Mouse (Mus musculus) liver, adult 2 months (tissue): ENCODE measurements around the gene Srebf2. TPM values are rescaled to one million over a fixed set of nuclear protein-coding genes. Genes with fewer than 3 reads are reported as not detected.

Experiments used
- DNase-seq: peaks from one replicate; pipeline ENCODE4 v3.0.0-alpha.2; 2011; ENCODE audit warnings: low read depth, low spot score; ENCODE audit errors: extremely low read depth
- H3K27ac ChIP-seq: fragments of 200-500 bp; replicated peaks from 2 replicates; pipeline ENCODE4 v1.5.1; 2012; ENCODE audit warnings: low read depth, mild to moderate bottlenecking, control low read depth, inconsistent platforms, low read length; ENCODE audit not compliant: insufficient read depth
- H3K27me3 ChIP-seq: fragments of 200-500 bp; 2 replicates; pipeline ENCODE4 v1.6.1; 2012; ENCODE audit warnings: mild to moderate bottlenecking, moderate library complexity, low read length, inconsistent platforms; ENCODE audit not compliant: control insufficient read depth, insufficient read depth
- H3K36me3 ChIP-seq: fragments of 200-500 bp; 2 replicates; pipeline ENCODE4 v1.6.1; 2012; ENCODE audit warnings: low read length, inconsistent platforms; ENCODE audit not compliant: control insufficient read depth, insufficient read depth
- H3K4me1 ChIP-seq: fragments of 200-500 bp; 2 replicates; pipeline ENCODE4 v1.6.1; 2011; ENCODE audit warnings: low read length; ENCODE audit not compliant: control insufficient read depth, insufficient read depth
- H3K4me3 ChIP-seq: fragments of 200-500 bp; 2 replicates; pipeline ENCODE4 v1.5.1; 2011; ENCODE audit warnings: low read depth, mild to moderate bottlenecking, control low read depth, low read length, moderate library complexity; ENCODE audit not compliant: insufficient read depth
- H3K79me2 ChIP-seq: fragments of 200-500 bp; 2 replicates; pipeline ENCODE4 v1.6.1; 2012; ENCODE audit warnings: inconsistent platforms, mild to moderate bottlenecking, low read length, moderate library complexity; ENCODE audit not compliant: control insufficient read depth, insufficient read depth
- H3K9ac ChIP-seq: fragments of 200-500 bp; 2 replicates; pipeline ENCODE4 v1.6.1; 2012; ENCODE audit warnings: low read depth, mild to moderate bottlenecking, control low read depth, inconsistent platforms, low read length
- CTCF ChIP-seq: fragments of 200-500 bp; IDR thresholded peaks from 2 replicates; pipeline ENCODE4 v1.5.1; 2011; ENCODE audit warnings: low read depth, low read length, control low read depth
- POLR2A ChIP-seq: fragments of 200-500 bp; IDR thresholded peaks from 2 replicates; pipeline ENCODE4 v1.6.1; 2011; ENCODE audit warnings: low read length, control low read depth; ENCODE audit not compliant: insufficient read depth; ENCODE audit errors: extremely low read depth
- WGBS: fragments of 180-500 bp; shearing (Covaris S2); methylation state at CpG from one replicate; pipeline ENCODE4 v1.1.7; 2018; 5-methylcytosine and 5-hydroxymethylcytosine counted together
- polyA plus RNA-seq: library from polyadenylated mRNA; depleted of rRNA; stranded (reverse); fragments of >200 nt; gene quantifications from 2 replicates; pipeline ENCODE4 v1.2.3, GENCODE M21; 2012
- total RNA-seq: library from RNA; depleted of rRNA; stranded (reverse); fragments of >200 nt; gene quantifications from 2 replicates; pipeline ENCODE4 v1.2.3, GENCODE M21; 2014

Srebf2 gene
- total and polyA plus RNA-seq, 2 experiments, result 16.5 to 66.3 TPM

- no peak for TF ChIP-seq CTCF
- TF ChIP-seq POLR2A, result no peak
- 83% methylated on average over 5 of the region's 5 CpGs for WGBS
- no peak overlapping the region for H3K4me3 ChIP-seq
- H3K27me3 ChIP-seq, result no peaks in the 10 kb centered on the region
- no peak for DNase-seq
- H3K9ac ChIP-seq, result no peak overlapping the region
- H3K79me2 ChIP-seq, result peaks cover 18% of the 10 kb centered on the region; the same call in 1 of the 2 replicates
- H3K36me3 ChIP-seq, result peaks cover 17% of the 10 kb centered on the region
- H3K27ac ChIP-seq, result no peak overlapping the region
- peaks cover 6% of the 10 kb centered on the region; the same call in 1 of the 2 replicates for H3K4me1 ChIP-seq
Observed at GRCm38 (mm10) chr15:82169671-82170070, 22.7 kb downstream of the Srebf2 start.

- H3K9ac ChIP-seq, result no peak overlapping the region
- no peak for TF ChIP-seq POLR2A
- TF ChIP-seq CTCF, result no peak
- WGBS, result 95% methylated on average over 36 of the region's 36 CpGs
- H3K36me3 ChIP-seq, result peaks cover 24% of the 10 kb centered on the region
- no peaks in the 10 kb centered on the region for H3K27me3 ChIP-seq
- H3K4me3 ChIP-seq, result no peak overlapping the region
- DNase-seq, result no peak
- peaks cover 18% of the 10 kb centered on the region; the same call in 1 of the 2 replicates for H3K79me2 ChIP-seq
- H3K27ac ChIP-seq, result no peak overlapping the region
- H3K4me1 ChIP-seq, result peaks cover 6% of the 10 kb centered on the region; the same call in 1 of the 2 replicates
Observed at GRCm38 (mm10) chr15:82170437-82171377, 23.7 kb downstream of the Srebf2 start.

- Histone ChIP-seq H3K79me2 (peaks cover 7% of the 10 kb centered on the region; the same call in 1 of the 2 replicates), H3K4me3 (no peak overlapping the region), H3K36me3 (peaks cover 33% of the 10 kb centered on the region), H3K4me1 (no peaks in the 10 kb centered on the region), H3K27ac (no peak overlapping the region), H3K27me3 (no peaks in the 10 kb centered on the region), H3K9ac (no peak overlapping the region)
- DNase-seq, result no peak
- TF ChIP-seq POLR2A (no peak), CTCF (no peak)
- 89% methylated on average over 8 of the region's 8 CpGs for WGBS
Observed at GRCm38 (mm10) chr15:82172648-82173047, 25.7 kb downstream of the Srebf2 start.

GRCm38 (mm10) chr15:82175091-82175490, 28.1 kb downstream of the Srebf2 start:
- H3K27me3 ChIP-seq, result no peaks in the 10 kb centered on the region
- 95% methylated on average over 9 of the region's 9 CpGs for WGBS
- H3K79me2 ChIP-seq, result no peaks in the 10 kb centered on the region
- no peaks in the 10 kb centered on the region for H3K4me1 ChIP-seq
- H3K27ac ChIP-seq, result no peak overlapping the region
- H3K36me3 ChIP-seq, result peaks cover 53% of the 10 kb centered on the region
- no peak for DNase-seq
- no peak for TF ChIP-seq POLR2A
- no peak for TF ChIP-seq CTCF
- H3K9ac ChIP-seq, result no peak overlapping the region
- no peak overlapping the region for H3K4me3 ChIP-seq

- WGBS, result 97% methylated on average over 7 of the region's 7 CpGs
- Histone ChIP-seq H3K4me1 (peaks cover under 1% of the 10 kb centered on the region), H3K4me3 (no peak overlapping the region), H3K79me2 (no peaks in the 10 kb centered on the region), H3K27ac (no peak overlapping the region), H3K36me3 (peaks cover 63% of the 10 kb centered on the region), H3K27me3 (no peaks in the 10 kb centered on the region), H3K9ac (no peak overlapping the region)
- TF ChIP-seq POLR2A (no peak), CTCF (no peak)
- no peak for DNase-seq
Observed at GRCm38 (mm10) chr15:82177743-82178290, 30.8 kb downstream of the Srebf2 start.
